Mouse (Mus musculus) c-Kit-negative CD71-positive TER-119-positive erythroid progenitor cells, embryonic 14.5 days (primary cell): Measurements from ENCODE around the gene Clp1.

ENCODE experiments used
- DNase-seq: peaks from one replicate; pipeline ENCODE4 v3.0.0-alpha.2; 2013; ENCODE audit warnings: low read depth, low spot score

Clp1 gene

GRCm38 (mm10) chr2:84727172-84727858, at the start of gene Clp1:
Clp1 (minus strand) TSS chr2:84727350.
- peak; percentile 96 for DNase-seq

- no peak for DNase-seq
Measured at GRCm38 (mm10) chr2:84775665-84776064, 48.5 kb upstream of the Clp1 start.

GRCm38 (mm10) chr2:84775241-84775640, 48.1 kb upstream of the Clp1 start, which contains the start of gene Serping1:
Serping1 (minus strand) TSS chr2:84775444.
- no peak for DNase-seq

- DNase-seq, result no peak
Measured at GRCm38 (mm10) chr2:84774751-84775150, 47.6 kb upstream of the Clp1 start.

- DNase-seq, result no peak
Measured at GRCm38 (mm10) chr2:84773195-84773594, 46.0 kb upstream of the Clp1 start.

- DNase-seq, result no peak
Measured at GRCm38 (mm10) chr2:84772454-84772853, 45.3 kb upstream of the Clp1 start.

GRCm38 (mm10) chr2:84770501-84770900, 43.4 kb upstream of the Clp1 start:
- DNase-seq, result no peak

GRCm38 (mm10) chr2:84762818-84763217, 35.7 kb upstream of the Clp1 start:
- DNase-seq, result no peak

- DNase-seq, result no peak
Measured at GRCm38 (mm10) chr2:84762295-84762694, 35.1 kb upstream of the Clp1 start.

- no peak for DNase-seq
Measured at GRCm38 (mm10) chr2:84761840-84762239, 34.7 kb upstream of the Clp1 start.

- DNase-seq, result no peak
Measured at GRCm38 (mm10) chr2:84761309-84761708, 34.2 kb upstream of the Clp1 start.

GRCm38 (mm10) chr2:84760777-84761176, 33.6 kb upstream of the Clp1 start:
- no peak for DNase-seq

GRCm38 (mm10) chr2:84758542-84759127, 31.5 kb upstream of the Clp1 start:
- DNase-seq, result peak; percentile 59

GRCm38 (mm10) chr2:84757026-84757682, 30.0 kb upstream of the Clp1 start:
- DNase-seq, result no peak

GRCm38 (mm10) chr2:84756245-84756644, 29.1 kb upstream of the Clp1 start:
- DNase-seq, result no peak

GRCm38 (mm10) chr2:84750115-84750514, 23.0 kb upstream of the Clp1 start:
- DNase-seq, result no peak

GRCm38 (mm10) chr2:84744126-84744525, 17.0 kb upstream of the Clp1 start:
- DNase-seq, result no peak

GRCm38 (mm10) chr2:84743561-84743960, 16.4 kb upstream of the Clp1 start, which contains the start of gene Gm19426:
Gm19426 (minus strand) TSS chr2:84743655.
- DNase-seq, result no peak

- DNase-seq, result no peak
Measured at GRCm38 (mm10) chr2:84742451-84743283, 15.5 kb upstream of the Clp1 start.

GRCm38 (mm10) chr2:84741841-84742450, 14.8 kb upstream of the Clp1 start:
- no peak for DNase-seq

- no peak for DNase-seq
Measured at GRCm38 (mm10) chr2:84740608-84741333, 13.6 kb upstream of the Clp1 start.
